Comparison of ENCODE assay signal across 11 mouse cellular contexts in genomic region chr1:177561716-177562588, GRCm38 (mm10).
DNase-seq lines count a peak whose midpoint lies in the region; ATAC-seq and TF ChIP-seq lines count a peak whose summit lies in the region.
"Had no signal": no experiment of that assay in that cellular context is flagged by ENCODE, and none has a peak within 500 bp of the region (broad histone marks: within the 10 kb centered on the region; RNA-seq: fewer than 3 reads in every experiment).

No protein-coding gene starts in this region.

- no peaks in the 10 kb centered on the region for H3K27me3 ChIP-seq in forebrain, embryonic 12.5 days
- no peaks in the 10 kb centered on the region for H3K27me3 ChIP-seq in hindbrain, postnatal 0 days (ENCODE audit: insufficient read depth, low read length)
- no peaks in the 10 kb centered on the region for H3K27me3 ChIP-seq in neural tube, embryonic 13.5 days
- H3K27me3 ChIP-seq in limb, embryonic 10.5 days (ENCODE audit: low read depth, poor library complexity, severe bottlenecking) = peaks cover under 1% of the 10 kb centered on the region; the same call in 1 of the 2 replicates
- no peaks in the 10 kb centered on the region for H3K27me3 ChIP-seq in kidney, embryonic 14.5 days (ENCODE audit: control insufficient read depth, insufficient read depth, low read length)
- H3K27me3 ChIP-seq: embryonic facial prominence, embryonic 12.5 days had no signal

- peaks cover 13% of the 10 kb centered on the region for H3K4me1 ChIP-seq in forebrain, embryonic 12.5 days
- 0 out of 2 replicates have a peak, but pooled peaks cover 3% of the 10 kb centered on the region for H3K4me1 ChIP-seq in hindbrain, postnatal 0 days (ENCODE audit: insufficient read depth, low read length)
- H3K4me1 ChIP-seq in neural tube, embryonic 13.5 days (replicated peaks) = peaks cover 28% of the 10 kb centered on the region
- peaks cover 16% of the 10 kb centered on the region for H3K4me1 ChIP-seq in limb, embryonic 10.5 days
- no peaks in the 10 kb centered on the region for H3K4me1 ChIP-seq in kidney, embryonic 14.5 days (ENCODE audit: control insufficient read depth, insufficient read depth, low read length)

- H3K9me3 ChIP-seq in forebrain, embryonic 12.5 days = no peaks in the 10 kb centered on the region
- H3K9me3 ChIP-seq in hindbrain, postnatal 0 days (ENCODE audit: low read length) = no peaks in the 10 kb centered on the region
- no peaks in the 10 kb centered on the region for H3K9me3 ChIP-seq in neural tube, embryonic 13.5 days
- H3K9me3 ChIP-seq in limb, embryonic 10.5 days (replicated peaks) = no peaks in the 10 kb centered on the region
- H3K9me3 ChIP-seq in kidney, embryonic 14.5 days (ENCODE audit: control insufficient read depth, low read length) = no peaks in the 10 kb centered on the region
- H3K9me3 ChIP-seq: embryonic facial prominence, embryonic 12.5 days had no signal

- no peak overlapping the region for H3K9ac ChIP-seq in forebrain, embryonic 12.5 days
- no peak overlapping the region for H3K9ac ChIP-seq in hindbrain, postnatal 0 days (replicated peaks; ENCODE audit: low read length)
- H3K9ac ChIP-seq in neural tube, embryonic 13.5 days = peak overlapping the region; percentile 31; the same call in 1 of the 2 replicates
- no peak overlapping the region for H3K9ac ChIP-seq in kidney, embryonic 14.5 days (ENCODE audit: low read depth, low read length)
- H3K9ac ChIP-seq: embryonic facial prominence, embryonic 12.5 days; liver, embryonic 14.5 days had no signal

- H3K4me2 ChIP-seq in forebrain, embryonic 12.5 days = no peak overlapping the region
- peak overlapping the region; percentile 34; the same call in 1 of the 2 replicates for H3K4me2 ChIP-seq in hindbrain, postnatal 0 days (ENCODE audit: low read depth, low read length)
- peak overlapping the region; percentile 47 for H3K4me2 ChIP-seq in neural tube, embryonic 13.5 days
- no peak overlapping the region for H3K4me2 ChIP-seq in kidney, embryonic 14.5 days (replicated peaks; ENCODE audit: low read depth, low read length)
- H3K4me2 ChIP-seq: embryonic facial prominence, embryonic 12.5 days had no signal

- no peak for TF ChIP-seq CTCF in hindbrain, postnatal 0 days (IDR thresholded peaks at IDR 0.05; ENCODE audit: low read depth)

- DNase-seq in embryo, embryonic 11 days = peak; percentile 75
- peak; percentile 27 for DNase-seq in hindbrain, postnatal 0 days (ENCODE audit: low spot score)
- no peak for DNase-seq in limb, embryonic 10.5 days (ENCODE audit: low spot score)
- DNase-seq: kidney, postnatal 36 days had no signal

- H3K27ac ChIP-seq in forebrain, embryonic 12.5 days = no peak overlapping the region
- H3K27ac ChIP-seq in hindbrain, postnatal 0 days = no peak overlapping the region
- no peak overlapping the region; the same call in 1 of the 2 replicates for H3K27ac ChIP-seq in neural tube, embryonic 13.5 days (replicated peaks)
- H3K27ac ChIP-seq in limb, embryonic 10.5 days = no peak overlapping the region
- H3K27ac ChIP-seq in kidney, embryonic 14.5 days (ENCODE audit: low read depth, low read length) = no peak overlapping the region
- H3K27ac ChIP-seq: embryonic facial prominence, embryonic 12.5 days; liver, embryonic 14.5 days had no signal

- no peak overlapping the region for H3K4me3 ChIP-seq in forebrain, embryonic 12.5 days (replicated peaks)
- no peak overlapping the region for H3K4me3 ChIP-seq in hindbrain, postnatal 0 days (ENCODE audit: low read length)
- H3K4me3 ChIP-seq in neural tube, embryonic 13.5 days = 0 out of 2 replicates have a peak overlapping the region, but pooled peaks have one; percentile 10
- H3K4me3 ChIP-seq in limb, embryonic 10.5 days = no peak overlapping the region
- no peak overlapping the region for H3K4me3 ChIP-seq in kidney, embryonic 14.5 days (ENCODE audit: low read length)
- H3K4me3 ChIP-seq: embryonic facial prominence, embryonic 12.5 days had no signal

- ATAC-seq in forebrain, embryonic 12.5 days (ENCODE audit: low FRiP score) = peak; percentile 60; the same call in 1 of the 2 replicates
- peak; percentile 24; the same call in 1 of the 2 replicates for ATAC-seq in hindbrain, postnatal 0 days
- ATAC-seq in neural tube, embryonic 13.5 days (ENCODE audit: low read depth) = peak; percentile 51; the same call in 1 of the 2 replicates
- ATAC-seq in kidney, embryonic 14.5 days (ENCODE audit: low FRiP score, low TSS enrichment) = no peak
- ATAC-seq in cerebellum, adult (ENCODE audit: insufficient number of reproducible peaks, low FRiP score, low TSS enrichment) = no peak
- ATAC-seq: inflammation-experienced regulatory T-cells, adult 6 months had no signal

- no peaks in the 10 kb centered on the region for H3K36me3 ChIP-seq in forebrain, embryonic 12.5 days (replicated peaks)
- no peaks in the 10 kb centered on the region for H3K36me3 ChIP-seq in hindbrain, postnatal 0 days (ENCODE audit: insufficient read depth, low read length)
- H3K36me3 ChIP-seq in neural tube, embryonic 13.5 days = no peaks in the 10 kb centered on the region
- no peaks in the 10 kb centered on the region for H3K36me3 ChIP-seq in limb, embryonic 10.5 days
- H3K36me3 ChIP-seq in kidney, embryonic 14.5 days (ENCODE audit: control insufficient read depth, insufficient read depth, low read length) = no peaks in the 10 kb centered on the region
- H3K36me3 ChIP-seq: embryonic facial prominence, embryonic 12.5 days had no signal

- WGBS in forebrain, embryonic 12.5 days = 36% methylated on average over 17 of the region's 17 CpGs
- WGBS in hindbrain, postnatal 0 days = 20% methylated on average over 17 of the region's 17 CpGs
- 16% methylated on average over 17 of the region's 17 CpGs for WGBS in neural tube, embryonic 13.5 days
- WGBS in limb, embryonic 10.5 days = 79% methylated on average over 17 of the region's 17 CpGs
- WGBS in kidney, embryonic 14.5 days = 62% methylated on average over 17 of the region's 17 CpGs

Comparison
In these comparisons a context has a peak if more than half of its experiments do, and no peak if none do; other contexts are left out.
1. ATAC-seq: peak in forebrain, embryonic 12.5 days (single experiment), hindbrain, postnatal 0 days (single experiment) and neural tube, embryonic 13.5 days (single experiment); none in kidney, embryonic 14.5 days (single experiment) and cerebellum, adult (single experiment).
2. H3K4me2 ChIP-seq: peak in hindbrain, postnatal 0 days (single experiment) and neural tube, embryonic 13.5 days (single experiment); none in forebrain, embryonic 12.5 days (single experiment) and kidney, embryonic 14.5 days (single experiment).